Mouse (Mus musculus) embryonic fibroblast, embryonic 13.5 days (primary cell): Measurements from ENCODE around the gene Fam184b.

ENCODE experiments used
- CTCF ChIP-seq: IDR thresholded peaks from 2 replicates; pipeline ENCODE4 v1.5.1; 2011; ENCODE audit warnings: mild to moderate bottlenecking, control low read depth, low read length, moderate library complexity, borderline replicate concordance; ENCODE audit not compliant: insufficient read depth
- POLR2A ChIP-seq: IDR thresholded peaks from 2 replicates; pipeline ENCODE4 v1.6.1; 2011; ENCODE audit warnings: low read depth, mild to moderate bottlenecking, control low read depth, low read length, moderate library complexity

DNA sequence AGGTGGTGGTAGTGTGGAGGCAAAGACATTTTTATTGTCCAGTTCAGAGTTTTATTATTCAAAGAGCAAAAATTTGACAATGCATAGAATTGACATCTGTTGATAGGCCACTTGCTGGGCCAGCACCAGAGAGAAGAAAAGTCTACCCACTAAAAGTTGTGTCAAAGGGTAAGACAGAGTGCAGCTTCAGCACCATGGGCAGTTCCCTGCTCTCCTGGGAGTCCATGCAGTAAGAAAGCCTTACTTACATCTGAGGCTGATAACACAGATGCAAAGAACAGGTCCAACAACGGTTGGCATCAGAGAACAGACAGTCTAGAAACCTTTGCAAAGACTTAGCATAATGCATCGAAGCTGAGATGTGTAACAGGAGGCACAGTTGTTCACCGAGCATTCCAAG, 109.7 kb downstream of the Fam184b start:
- TF ChIP-seq POLR2A: no peak
- no peak for TF ChIP-seq CTCF
